Mouse (Mus musculus) G1E (cell line): ENCODE data around the gene Olfr211.

Source experiments
- CTCF ChIP-seq: IDR thresholded peaks from 2 replicates; pipeline ENCODE4 v1.5.1; 2012; ENCODE audit warnings: low read depth, low read length, inconsistent platforms, mixed read lengths
- GATA1 ChIP-seq: IDR thresholded peaks from 2 replicates; pipeline ENCODE4 v1.6.1; 2012; ENCODE audit warnings: borderline replicate concordance, low read length, inconsistent platforms, mixed read lengths
- GATA2 ChIP-seq: IDR thresholded peaks from 2 replicates; pipeline ENCODE4 v1.6.1; 2012; ENCODE audit warnings: low read depth, low read length, inconsistent platforms, borderline replicate concordance
- TAL1 ChIP-seq: conservative IDR thresholded peaks from 2 replicates; pipeline ENCODE4 v1.6.1; 2012; ENCODE audit warnings: low read depth, low read length, inconsistent platforms, mixed read lengths

- TF ChIP-seq CTCF (no peak), GATA2 (no peak), TAL1 (no peak), GATA1 (no peak)
Observed at GRCm38 (mm10) chr6:116488791-116489190, at the start of gene Olfr211.
